ENCODE assay signal across 14 mouse cellular contexts in the genomic region with DNA sequence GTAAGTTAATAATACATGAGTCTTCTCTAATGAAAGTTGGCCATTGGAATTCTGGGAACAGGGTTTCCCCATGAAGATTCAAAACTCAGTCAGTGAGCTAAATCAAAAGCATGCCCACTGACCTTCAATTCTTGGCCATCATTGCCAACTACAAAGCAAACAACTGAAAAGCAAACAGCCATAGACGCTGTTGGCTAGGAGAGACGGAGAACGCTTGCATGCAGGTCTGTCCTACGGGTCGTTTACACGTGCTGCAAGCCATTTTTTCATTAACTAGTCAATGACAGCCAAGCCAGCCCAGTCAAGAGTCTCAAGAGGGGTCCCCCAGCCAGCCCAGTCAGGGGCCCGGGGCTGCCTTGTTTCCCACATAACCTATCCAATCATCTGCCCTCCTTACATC. TPM values are rescaled to one million over a fixed set of nuclear protein-coding genes. Genes with fewer than 3 reads are reported as not detected.
A peak's percentile ranks its signal among the peaks of the same experiment; 100 is the strongest.
DNase-seq lines count a peak whose midpoint lies in the region; ATAC-seq and TF ChIP-seq lines count a peak whose summit lies in the region.
"Had no signal": no experiment of that assay in that cellular context is flagged by ENCODE, and none has a peak within 500 bp of the region (broad histone marks: within the 10 kb centered on the region; RNA-seq: fewer than 3 reads in every experiment).

No protein-coding gene starts in this region.

- DNase-seq in heart, adult 9 months (ENCODE audit: low spot score in 2 of 2), result no peak
- no peak for DNase-seq in limb, embryonic 10.5 days (ENCODE audit: low spot score)
- no peak for DNase-seq in testis, postnatal 10 days (ENCODE audit: low spot score)
- DNase-seq in spleen, postnatal 10 days (ENCODE audit: low spot score in 2 of 2), result no peak
- DNase-seq: cerebellum, adult 2 months; embryo, embryonic 11 days; layer of hippocampus, adult 9-11 months had no signal

- no peak overlapping the region for H3K9ac ChIP-seq in heart, embryonic 14.5 days (ENCODE audit: low read length)
- no peak overlapping the region for H3K9ac ChIP-seq in limb, embryonic 13.5 days
- H3K9ac ChIP-seq: kidney, embryonic 15.5 days; stomach, embryonic 15.5 days had no signal

- no peak for ATAC-seq in heart, embryonic 14.5 days (ENCODE audit: insufficient number of reproducible peaks, insufficient read depth, low FRiP score, low read depth)
- ATAC-seq in limb, embryonic 13.5 days (ENCODE audit: low FRiP score, low read depth), result no peak

- H3K36me3 ChIP-seq in heart, embryonic 14.5 days (ENCODE audit: control insufficient read depth, insufficient read depth, low read length), result no peaks in the 10 kb centered on the region
- H3K36me3 ChIP-seq in limb, embryonic 13.5 days, result no peaks in the 10 kb centered on the region
- H3K36me3 ChIP-seq in limb, embryonic 10.5 days, result no peaks in the 10 kb centered on the region
- H3K36me3 ChIP-seq in testis, adult 2 months (ENCODE audit: control insufficient read depth, insufficient read depth, low read length), result no peaks in the 10 kb centered on the region
- H3K36me3 ChIP-seq: kidney, embryonic 15.5 days; stomach, embryonic 15.5 days had no signal

- H3K4me1 ChIP-seq in heart, embryonic 14.5 days (ENCODE audit: control insufficient read depth in 2 of 2, insufficient read depth in 2 of 2, low read length in 2 of 2), result peaks cover 28 to 34% of the 10 kb centered on the region in 2 experiments
- peaks cover 20% of the 10 kb centered on the region for H3K4me1 ChIP-seq in limb, embryonic 13.5 days
- H3K4me1 ChIP-seq in limb, embryonic 10.5 days, result no peaks in the 10 kb centered on the region
- peaks cover 16% of the 10 kb centered on the region for H3K4me1 ChIP-seq in testis, adult 2 months (ENCODE audit: control insufficient read depth, insufficient read depth, low read length)

- no peak for TF ChIP-seq POLR2A in testis, adult 2 months (IDR thresholded peaks at IDR 0.05; ENCODE audit: control insufficient read depth, low read depth, low read length)

- 75% methylated on average over 7 of the region's 7 CpGs for WGBS in heart, embryonic 14.5 days
- 82% methylated on average over 7 of the region's 7 CpGs for WGBS in limb, embryonic 13.5 days
- WGBS in limb, embryonic 10.5 days, result 86% methylated on average over 7 of the region's 7 CpGs

- H3K9me3 ChIP-seq in heart, embryonic 14.5 days (ENCODE audit: control insufficient read depth, low read length), result peaks cover 4% of the 10 kb centered on the region
- 0 out of 2 replicates have a peak, but pooled peaks cover 3% of the 10 kb centered on the region for H3K9me3 ChIP-seq in limb, embryonic 13.5 days
- H3K9me3 ChIP-seq in limb, embryonic 10.5 days (replicated peaks), result no peaks in the 10 kb centered on the region
- H3K9me3 ChIP-seq: kidney, embryonic 15.5 days; stomach, embryonic 15.5 days had no signal

- no peak for TF ChIP-seq CTCF in testis, adult 2 months (IDR thresholded peaks at IDR 0.05; ENCODE audit: control insufficient read depth, insufficient read depth, insufficient replicate concordance, low read depth, low read length)

- peak overlapping the region; percentile 69 to 85 for H3K27ac ChIP-seq in heart, embryonic 14.5 days (replicated peaks in 1 of 2; ENCODE audit: control insufficient read depth in 1 of 2, insufficient read depth in 1 of 2, low read depth in 2 of 2, low read length in 2 of 2)
- peak overlapping the region; percentile 55; the same call in 1 of the 2 replicates for H3K27ac ChIP-seq in limb, embryonic 13.5 days
- H3K27ac ChIP-seq in limb, embryonic 10.5 days, result no peak overlapping the region
- H3K27ac ChIP-seq in testis, adult 2 months (ENCODE audit: control insufficient read depth, insufficient read depth, low read depth, low read length), result peak overlapping the region; percentile 36; the same call in 1 of the 2 replicates
- H3K27ac ChIP-seq: kidney, embryonic 15.5 days had no signal

- H3K4me3 ChIP-seq in heart, embryonic 14.5 days (ENCODE audit: control insufficient read depth in 1 of 2, insufficient read depth in 1 of 2, low read depth in 1 of 2, low read length in 2 of 2), result no peak overlapping the region
- no peak overlapping the region for H3K4me3 ChIP-seq in limb, embryonic 13.5 days
- no peak overlapping the region for H3K4me3 ChIP-seq in limb, embryonic 10.5 days
- H3K4me3 ChIP-seq in testis, adult 2 months (ENCODE audit: control insufficient read depth, low read depth, low read length), result no peak overlapping the region
- H3K4me3 ChIP-seq: kidney, embryonic 15.5 days; myocyte; stomach, embryonic 15.5 days had no signal

- H3K27me3 ChIP-seq in heart, embryonic 14.5 days (ENCODE audit: control insufficient read depth, insufficient read depth, low read length), result no peaks in the 10 kb centered on the region
- no peaks in the 10 kb centered on the region for H3K27me3 ChIP-seq in limb, embryonic 13.5 days
- H3K27me3 ChIP-seq in limb, embryonic 10.5 days (ENCODE audit: low read depth, poor library complexity, severe bottlenecking), result no peaks in the 10 kb centered on the region
- H3K27me3 ChIP-seq in testis, adult 2 months (ENCODE audit: control insufficient read depth, insufficient read depth, low read length), result no peaks in the 10 kb centered on the region
- H3K27me3 ChIP-seq: CH12.LX; kidney, embryonic 15.5 days; stomach, embryonic 15.5 days had no signal

- 0 out of 2 replicates have a peak overlapping the region, but pooled peaks have one; percentile 1 for H3K4me2 ChIP-seq in heart, embryonic 14.5 days (ENCODE audit: low read length)
- no peak overlapping the region for H3K4me2 ChIP-seq in limb, embryonic 13.5 days (replicated peaks)
- H3K4me2 ChIP-seq: kidney, embryonic 15.5 days; stomach, embryonic 15.5 days had no signal

RNA-seq across cellular contexts. Expression of gene Ppp1r3c, which starts 31.7 kb away (rescaled TPM):
- polyA plus RNA-seq in heart, embryonic 14.5 days (2014; fragmentation: Nextera tagmentation; extraction: Ambion mirVana), result 106 and 113 TPM in 2 replicates
- polyA plus RNA-seq in limb, embryonic 13.5 days (2015; fragmentation: Nextera tagmentation; extraction: Ambion mirVana), result 8.9 and 11.4 TPM in 2 replicates
- 1.2 and 1.8 TPM in 2 replicates for polyA plus RNA-seq in limb, embryonic 10.5 days (2016; fragmentation: Nextera tagmentation; extraction: Ambion mirVana)
- 1.5 and 1.8 TPM in 2 replicates for polyA plus RNA-seq in testis, adult 2 months (2012; rRNA removed)
- polyA plus RNA-seq: myocyte had no signal
